Mouse (Mus musculus) small intestine, adult 2 months (tissue): ENCODE results near the gene Gm44965.

Source experiments
- CTCF ChIP-seq: fragments of 200-500 bp; IDR thresholded peaks from 2 replicates; pipeline ENCODE4 v1.5.1; 2012; ENCODE audit warnings: low read depth, mild to moderate bottlenecking, control low read depth, inconsistent platforms, low read length, moderate library complexity, mixed read lengths; ENCODE audit not compliant: insufficient replicate concordance, insufficient read length; ENCODE audit errors: extremely low read depth
- POLR2A ChIP-seq: fragments of 200-500 bp; IDR thresholded peaks from 2 replicates; pipeline ENCODE4 v1.6.1; 2012; ENCODE audit warnings: low read depth, mild to moderate bottlenecking, control low read depth, inconsistent platforms, low read length, moderate library complexity

GRCm38 (mm10) chr6:48650041-48650440, 56.3 kb downstream of the Gm44965 start:
- TF ChIP-seq CTCF (no peak), POLR2A (no peak)
